Mouse (Mus musculus): ENCODE measurements around the gene Lrrc10. TPM values are rescaled to one million over a fixed set of nuclear protein-coding genes. Genes with fewer than 3 reads are reported as not detected.
"Not testable (repeated sequence)": the region's sequence is repeated elsewhere in the genome, so short reads cannot be mapped to it uniquely, and the experiment has no call there.

The Lrrc10 gene
- polyA plus RNA-seq, 1 experiment, result not detected

- Histone ChIP-seq H3K27me3 (ENCODE audit: control insufficient read depth, insufficient read depth, low read length) (no peaks in the 10 kb centered on the region), H3K36me3 (ENCODE audit: control insufficient read depth, insufficient read depth, low read length) (no peaks in the 10 kb centered on the region), H3K4me3 (ENCODE audit: low read depth, low read length) (no peak overlapping the region), H3K4me1 (ENCODE audit: control insufficient read depth, insufficient read depth, insufficient read length, low read length) (peaks cover 4% of the 10 kb centered on the region; the same call in 1 of the 2 replicates), H3K27ac (ENCODE audit: insufficient read depth, low read depth, low read length) (no peak overlapping the region)
- TF ChIP-seq POLR2A (IDR thresholded peaks at IDR 0.05; ENCODE audit: low read depth, low read length) (no peak), CTCF (IDR thresholded peaks at IDR 0.05; ENCODE audit: extremely low read depth, insufficient read length, insufficient replicate concordance, low read depth, low read length) (no peak)
- 54% methylated on average over 21 of the region's 21 CpGs for WGBS
These were observed 24.0 kb upstream of the Lrrc10 start for GRCm38 (mm10) chr10:117021020-117021754.

GRCm38 (mm10) chr10:117023693-117024092 is 21.4 kb upstream of the Lrrc10 start:
- peak overlapping the region; percentile 41 for H3K4me3 ChIP-seq (ENCODE audit: low read depth, low read length)

GRCm38 (mm10) chr10:117025776-117026175 is 19.4 kb upstream of the Lrrc10 start:
- not testable (repeated sequence) for H3K27ac ChIP-seq (ENCODE audit: insufficient read depth, low read depth, low read length); H3K36me3 ChIP-seq (ENCODE audit: control insufficient read depth, insufficient read depth, low read length); H3K27me3 ChIP-seq (ENCODE audit: control insufficient read depth, insufficient read depth, low read length); H3K4me3 ChIP-seq (ENCODE audit: low read depth, low read length); H3K4me1 ChIP-seq (ENCODE audit: control insufficient read depth, insufficient read depth, insufficient read length, low read length)

More at GRCm38 (mm10) chr10:117023693-117024092, 21.4 kb upstream of the Lrrc10 start:
- no peak for TF ChIP-seq POLR2A (IDR thresholded peaks at IDR 0.05; ENCODE audit: low read depth, low read length)
- no peak for TF ChIP-seq CTCF (IDR thresholded peaks at IDR 0.05; ENCODE audit: extremely low read depth, insufficient read length, insufficient replicate concordance, low read depth, low read length)
- no peaks in the 10 kb centered on the region for H3K27me3 ChIP-seq (ENCODE audit: control insufficient read depth, insufficient read depth, low read length)
- 25% methylated on average over 16 of the region's 16 CpGs for WGBS
- H3K36me3 ChIP-seq (ENCODE audit: control insufficient read depth, insufficient read depth, low read length), result no peaks in the 10 kb centered on the region
- H3K4me1 ChIP-seq (ENCODE audit: control insufficient read depth, insufficient read depth, insufficient read length, low read length), result peaks cover 4% of the 10 kb centered on the region; the same call in 1 of the 2 replicates
- no peak overlapping the region for H3K27ac ChIP-seq (ENCODE audit: insufficient read depth, low read depth, low read length)

- no peak overlapping the region for H3K27ac ChIP-seq (ENCODE audit: insufficient read depth, low read depth, low read length)
- no peaks in the 10 kb centered on the region for H3K36me3 ChIP-seq (ENCODE audit: control insufficient read depth, insufficient read depth, low read length)
- 0 out of 2 replicates have a peak overlapping the region, but pooled peaks have one; percentile 3 for H3K4me3 ChIP-seq (ENCODE audit: low read depth, low read length)
- H3K27me3 ChIP-seq (ENCODE audit: control insufficient read depth, insufficient read depth, low read length), result no peaks in the 10 kb centered on the region
- TF ChIP-seq POLR2A (IDR thresholded peaks at IDR 0.05; ENCODE audit: low read depth, low read length) (no peak), CTCF (IDR thresholded peaks at IDR 0.05; ENCODE audit: extremely low read depth, insufficient read length, insufficient replicate concordance, low read depth, low read length) (no peak)
- WGBS, result 66% methylated on average over 8 of the region's 8 CpGs
- H3K4me1 ChIP-seq (ENCODE audit: control insufficient read depth, insufficient read depth, insufficient read length, low read length), result peaks cover 4% of the 10 kb centered on the region; the same call in 1 of the 2 replicates
These were observed 19.0 kb upstream of the Lrrc10 start for GRCm38 (mm10) chr10:117026176-117026575.

GRCm38 (mm10) chr10:117031160-117031559 is 14.0 kb upstream of the Lrrc10 start:
- Histone ChIP-seq H3K4me1 (ENCODE audit: control insufficient read depth, insufficient read depth, insufficient read length, low read length) (no peaks in the 10 kb centered on the region), H3K27ac (ENCODE audit: insufficient read depth, low read depth, low read length) (no peak overlapping the region), H3K36me3 (ENCODE audit: control insufficient read depth, insufficient read depth, low read length) (no peaks in the 10 kb centered on the region), H3K4me3 (ENCODE audit: low read depth, low read length) (no peak overlapping the region), H3K27me3 (ENCODE audit: control insufficient read depth, insufficient read depth, low read length) (no peaks in the 10 kb centered on the region)
- TF ChIP-seq CTCF (IDR thresholded peaks at IDR 0.05; ENCODE audit: extremely low read depth, insufficient read length, insufficient replicate concordance, low read depth, low read length), result no peak
- no peak for TF ChIP-seq POLR2A (IDR thresholded peaks at IDR 0.05; ENCODE audit: low read depth, low read length)
- WGBS, result 93% methylated on average over 3 of the region's 3 CpGs

GRCm38 (mm10) chr10:117033785-117034184 is 11.4 kb upstream of the Lrrc10 start:
- 10% methylated on average over 8 of the region's 8 CpGs for WGBS
- H3K4me3 ChIP-seq (ENCODE audit: low read depth, low read length), result no peak overlapping the region; the same call in 1 of the 2 replicates

GRCm38 (mm10) chr10:117040355-117040754 is 4.8 kb upstream of the Lrrc10 start:
- Histone ChIP-seq H3K27me3 (ENCODE audit: control insufficient read depth, insufficient read depth, low read length) (no peaks in the 10 kb centered on the region), H3K36me3 (ENCODE audit: control insufficient read depth, insufficient read depth, low read length) (no peaks in the 10 kb centered on the region), H3K4me3 (ENCODE audit: low read depth, low read length) (no peak overlapping the region), H3K4me1 (ENCODE audit: control insufficient read depth, insufficient read depth, insufficient read length, low read length) (peaks cover 14% of the 10 kb centered on the region; the same call in 1 of the 2 replicates), H3K27ac (ENCODE audit: insufficient read depth, low read depth, low read length) (no peak overlapping the region)
- WGBS, result 71% methylated on average over 6 of the region's 6 CpGs
- no peak for TF ChIP-seq POLR2A (IDR thresholded peaks at IDR 0.05; ENCODE audit: low read depth, low read length)
- no peak for TF ChIP-seq CTCF (IDR thresholded peaks at IDR 0.05; ENCODE audit: extremely low read depth, insufficient read length, insufficient replicate concordance, low read depth, low read length)

More at GRCm38 (mm10) chr10:117033785-117034184, 11.4 kb upstream of the Lrrc10 start:
- H3K36me3 ChIP-seq (ENCODE audit: control insufficient read depth, insufficient read depth, low read length), result no peaks in the 10 kb centered on the region
- H3K27ac ChIP-seq (ENCODE audit: insufficient read depth, low read depth, low read length), result no peak overlapping the region
- H3K27me3 ChIP-seq (ENCODE audit: control insufficient read depth, insufficient read depth, low read length), result no peaks in the 10 kb centered on the region
- peaks cover 12% of the 10 kb centered on the region; the same call in 1 of the 2 replicates for H3K4me1 ChIP-seq (ENCODE audit: control insufficient read depth, insufficient read depth, insufficient read length, low read length)
- peak; percentile 93; the same call in 1 of the 2 replicates for TF ChIP-seq CTCF (IDR thresholded peaks at IDR 0.05; ENCODE audit: extremely low read depth, insufficient read length, insufficient replicate concordance, low read depth, low read length)
- no peak for TF ChIP-seq POLR2A (IDR thresholded peaks at IDR 0.05; ENCODE audit: low read depth, low read length)
